Mouse (Mus musculus): ENCODE measurements around the gene Zfp617. TPM values are rescaled to one million over a fixed set of nuclear protein-coding genes. Genes with fewer than 3 reads are reported as not detected.
"Not testable (repeated sequence)": the region's sequence is repeated elsewhere in the genome, so short reads cannot be mapped to it uniquely, and the experiment has no call there.

Gene Zfp617
- total RNA-seq, 1 experiment from 2014 or later = 12.7 TPM

DNA sequence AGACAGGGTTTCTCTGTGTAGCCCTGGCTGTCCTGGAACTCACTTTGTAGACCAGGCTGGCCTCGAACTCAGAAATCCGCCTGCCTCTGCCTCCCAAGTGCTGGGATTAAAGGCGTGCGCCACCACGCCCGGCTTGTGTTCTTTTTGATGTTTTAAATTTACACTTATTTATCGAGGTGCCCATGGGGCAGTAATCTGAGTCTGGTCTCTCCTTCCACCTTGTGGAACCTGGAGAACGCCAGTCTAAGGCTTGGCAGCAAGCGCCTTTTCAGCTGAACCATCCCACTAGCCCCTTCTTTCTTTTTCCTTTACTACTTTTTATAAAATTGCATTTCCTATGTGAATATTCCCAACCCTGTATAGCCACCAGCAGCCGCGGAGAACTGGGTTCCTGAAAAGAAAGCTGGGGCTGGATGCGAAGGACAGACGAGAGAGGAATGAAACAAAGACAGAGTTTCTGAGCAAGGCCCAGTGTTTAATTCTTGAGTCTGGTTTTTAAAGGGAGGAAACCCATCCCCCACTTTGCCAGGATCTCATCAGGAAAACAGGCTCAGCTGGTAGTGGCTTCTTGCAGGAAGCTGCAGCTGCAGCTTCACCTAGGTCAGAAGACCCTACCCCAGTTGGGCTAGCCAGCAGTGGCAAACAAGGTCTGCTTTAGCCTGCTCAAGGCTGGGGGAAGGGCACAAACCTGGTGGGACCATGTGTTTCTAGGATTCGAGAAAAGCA lies 43.2 kb downstream of the Zfp617 start:
- no peak for ATAC-seq (replicated peaks; ENCODE audit: low read depth, poor library complexity, severe bottlenecking)

DNA sequence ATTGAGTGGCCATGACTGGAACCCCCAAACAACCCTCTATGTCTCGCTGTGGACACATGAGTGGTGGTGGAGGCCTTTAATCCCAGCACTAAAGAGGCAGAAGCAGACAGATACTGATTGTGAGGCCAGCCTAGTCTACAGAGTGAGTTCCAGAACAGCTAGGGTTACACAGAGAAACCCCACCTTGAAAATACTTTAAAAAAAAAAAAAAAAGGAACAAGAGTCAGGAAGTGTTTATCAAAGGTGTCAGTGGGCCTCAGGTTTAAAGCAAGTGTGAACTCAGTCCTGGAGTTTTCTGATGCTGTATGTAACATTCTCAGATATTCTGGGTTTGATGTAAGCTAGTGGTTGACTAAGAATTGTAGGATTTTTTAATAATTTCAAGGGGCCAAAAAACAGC lies 44.1 kb downstream of the Zfp617 start:
- no peak for ATAC-seq (replicated peaks; ENCODE audit: low read depth, poor library complexity, severe bottlenecking)

DNA sequence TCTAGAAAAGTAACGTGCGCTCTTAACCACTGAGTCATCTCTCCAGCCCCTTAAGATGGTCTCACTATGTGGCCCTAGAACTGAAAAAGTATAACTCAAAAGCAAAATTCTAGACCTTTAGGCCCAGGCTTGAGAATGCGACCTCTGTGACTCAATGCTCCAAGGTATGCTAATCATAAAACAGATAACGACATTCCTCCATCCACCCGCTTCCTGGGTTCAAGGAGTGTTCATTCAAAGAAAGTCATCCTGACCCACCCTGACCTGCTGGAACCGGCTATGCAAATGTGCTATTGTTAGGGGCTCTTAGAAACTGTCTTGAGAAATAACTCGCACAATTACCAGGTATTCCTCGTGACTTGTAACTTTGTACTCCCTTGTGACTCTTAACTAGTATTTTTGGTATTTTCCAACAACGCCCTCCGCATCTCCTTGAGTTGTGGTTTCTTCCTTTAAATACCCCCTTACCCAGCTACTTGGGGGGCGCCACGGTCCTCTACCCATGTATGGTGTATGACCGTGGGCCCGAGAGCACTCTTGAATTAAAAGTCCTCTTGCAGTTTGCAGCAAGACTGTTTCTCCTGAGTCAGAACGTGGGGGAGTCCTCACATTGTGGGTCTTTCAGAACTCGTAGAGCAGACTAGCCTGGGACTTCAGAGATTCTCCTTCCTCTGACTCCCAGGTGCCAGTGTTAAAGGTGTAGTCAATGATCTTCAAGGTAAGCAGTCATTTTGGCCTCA lies 44.7 kb downstream of the Zfp617 start:
- not testable (repeated sequence) for ATAC-seq (replicated peaks; ENCODE audit: low read depth, poor library complexity, severe bottlenecking)

DNA sequence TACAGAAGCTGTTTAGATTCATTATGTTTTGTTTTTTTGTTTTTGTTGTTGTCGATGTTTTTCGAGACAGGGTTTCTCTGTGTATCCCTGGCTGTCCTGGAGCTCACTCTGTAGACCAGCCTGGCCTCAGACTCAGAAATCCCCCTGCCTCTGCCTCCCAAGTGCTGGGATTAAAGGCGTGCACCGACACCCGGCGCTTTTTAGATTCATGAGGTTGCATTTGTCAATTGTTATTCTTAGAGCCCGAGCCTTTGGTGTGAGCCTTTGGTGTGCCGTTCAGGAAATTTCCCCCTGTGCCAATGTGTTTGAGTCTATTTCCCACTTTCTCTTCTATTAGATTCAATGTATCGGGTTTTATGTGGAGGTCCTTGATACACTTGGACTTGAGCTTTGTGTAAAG lies 46.2 kb downstream of the Zfp617 start:
- ATAC-seq (replicated peaks; ENCODE audit: low read depth, poor library complexity, severe bottlenecking) = no peak

DNA sequence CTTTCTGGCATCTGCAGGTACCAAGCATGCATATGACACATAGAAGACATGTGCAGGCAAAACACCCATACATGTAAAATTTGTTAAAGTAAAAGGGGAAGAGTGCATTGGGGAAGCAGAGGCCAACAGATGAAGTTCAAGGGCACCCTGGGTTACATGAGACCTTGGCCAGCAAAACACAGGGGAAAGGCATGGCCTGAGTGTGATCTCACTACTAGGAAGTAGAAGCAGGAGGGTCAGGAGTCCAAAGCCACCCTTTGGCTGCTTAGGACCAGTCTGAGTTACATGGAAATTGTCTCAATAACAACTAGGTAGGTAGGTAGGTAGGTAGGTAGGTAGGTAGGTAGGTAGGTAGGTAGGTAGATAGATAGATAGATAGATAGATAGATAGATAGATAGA lies 52.0 kb downstream of the Zfp617 start:
- no peak for ATAC-seq (replicated peaks; ENCODE audit: low read depth, poor library complexity, severe bottlenecking)

DNA sequence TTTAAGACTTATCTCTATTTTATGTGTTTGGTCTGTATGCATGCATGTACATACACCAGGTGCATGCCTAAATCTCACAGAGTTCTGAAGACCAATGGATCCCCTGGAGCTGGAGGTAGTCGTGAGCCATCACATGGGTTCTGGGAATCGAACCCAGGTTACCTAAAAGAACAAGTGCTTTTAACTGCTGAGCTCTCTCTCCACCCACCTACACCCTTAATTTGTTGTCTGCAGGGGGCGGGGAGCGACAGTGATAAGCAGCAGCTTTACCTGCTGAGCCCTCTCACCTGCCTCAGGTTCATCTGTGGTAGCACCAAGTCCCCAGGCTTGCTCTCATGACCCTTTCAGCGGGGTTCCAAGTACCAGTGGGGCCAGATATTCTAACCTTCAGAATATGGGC lies 53.4 kb downstream of the Zfp617 start:
- ATAC-seq (replicated peaks; ENCODE audit: low read depth, poor library complexity, severe bottlenecking) = no peak

DNA sequence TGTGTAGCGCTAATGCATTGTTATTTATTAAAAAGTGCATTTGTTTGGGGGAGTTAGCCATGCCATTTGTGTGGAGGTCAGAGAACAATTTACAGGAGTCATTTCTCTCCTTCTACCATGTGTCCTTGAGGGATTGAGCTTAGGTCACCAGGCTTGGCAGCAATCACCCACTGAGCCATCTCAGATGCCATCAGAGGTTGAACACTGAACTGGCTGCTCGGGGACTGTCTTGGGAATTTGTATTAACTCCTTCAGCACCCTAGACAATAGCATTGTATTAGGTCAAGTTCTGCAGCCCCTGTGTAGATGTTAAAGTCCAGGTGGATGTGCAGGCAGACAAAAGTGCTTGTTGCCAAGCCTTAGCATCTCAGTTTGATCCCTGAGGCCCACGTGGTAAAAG lies 55.6 kb downstream of the Zfp617 start:
- no peak for ATAC-seq (replicated peaks; ENCODE audit: low read depth, poor library complexity, severe bottlenecking)

DNA sequence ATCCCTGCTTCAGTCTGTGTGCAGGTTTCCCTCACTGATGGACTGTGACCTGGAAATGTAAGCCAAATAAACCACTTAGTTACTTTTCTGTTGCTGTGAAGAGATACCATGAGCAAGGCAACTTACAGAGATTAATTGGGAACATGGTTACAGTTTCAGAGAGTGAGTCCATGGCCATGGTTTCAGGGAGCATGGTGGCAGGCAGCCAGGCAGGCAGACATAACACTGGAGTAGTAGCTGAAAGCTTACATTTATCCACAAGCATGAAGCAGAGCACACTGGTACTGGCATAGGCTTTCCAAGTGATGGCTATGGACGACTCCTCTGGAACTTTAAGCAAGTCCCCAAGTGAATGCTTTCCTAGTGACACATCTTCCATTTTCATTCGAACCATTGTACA lies 56.7 kb downstream of the Zfp617 start:
- no peak for ATAC-seq (replicated peaks; ENCODE audit: low read depth, poor library complexity, severe bottlenecking)

DNA sequence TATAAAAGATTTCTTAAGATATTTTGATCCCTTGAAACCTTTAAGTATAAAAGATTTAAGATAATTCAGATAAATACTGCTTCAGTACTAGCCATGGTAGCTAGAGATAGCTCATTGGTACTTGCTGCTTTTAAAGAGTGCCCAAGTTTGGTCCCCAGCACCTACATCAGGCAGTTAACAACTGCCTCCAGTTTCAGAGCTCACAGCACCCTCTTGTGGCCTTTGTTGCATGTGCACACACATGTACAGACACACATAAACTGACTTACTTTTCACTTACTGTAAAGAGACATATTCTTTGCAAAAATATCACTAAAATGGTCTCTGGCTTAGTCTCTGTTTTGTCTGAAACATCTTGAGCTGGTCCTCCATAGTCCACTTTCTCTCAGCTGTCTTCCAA lies 58.0 kb downstream of the Zfp617 start:
- no peak for ATAC-seq (replicated peaks; ENCODE audit: low read depth, poor library complexity, severe bottlenecking)

DNA sequence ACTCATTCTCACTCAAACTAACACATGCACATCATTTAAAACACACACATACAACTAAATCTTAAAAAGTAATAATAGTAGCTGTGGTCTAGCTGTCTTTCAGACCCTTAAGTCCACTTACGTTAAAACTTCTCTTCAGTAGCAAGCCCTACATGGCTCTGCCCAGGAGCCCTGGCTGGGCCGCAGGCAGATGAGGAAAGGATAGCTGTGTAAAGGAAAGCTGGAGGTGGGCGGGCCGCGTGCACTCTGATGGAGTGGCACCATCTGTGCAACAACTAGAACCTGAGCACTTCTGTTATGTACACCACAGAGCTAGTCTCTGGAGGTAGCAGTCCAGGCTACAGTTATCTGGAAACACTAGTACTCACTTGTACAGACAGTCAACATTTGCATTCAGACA lies 58.8 kb downstream of the Zfp617 start:
- ATAC-seq (replicated peaks; ENCODE audit: low read depth, poor library complexity, severe bottlenecking) = no peak

DNA sequence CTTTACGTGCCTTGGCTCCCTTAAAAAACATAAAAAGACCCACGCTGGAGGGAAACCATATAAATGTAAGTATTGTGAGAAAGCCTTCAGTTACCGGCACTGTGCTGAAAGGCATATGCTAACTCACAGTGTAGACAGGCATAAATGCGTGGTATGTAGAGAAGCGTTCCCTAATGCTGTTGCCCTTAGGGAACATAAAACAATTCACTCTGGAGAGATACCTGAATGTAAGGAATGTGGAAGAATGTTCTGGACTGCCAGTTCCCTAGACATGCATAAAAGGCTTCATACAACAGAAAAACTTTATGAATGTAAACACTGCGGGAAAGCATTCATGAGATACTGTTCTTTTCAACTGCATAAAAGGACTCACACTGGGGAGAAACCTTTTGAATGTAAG lies 59.7 kb downstream of the Zfp617 start:
- ATAC-seq (replicated peaks; ENCODE audit: low read depth, poor library complexity, severe bottlenecking) = no peak

DNA sequence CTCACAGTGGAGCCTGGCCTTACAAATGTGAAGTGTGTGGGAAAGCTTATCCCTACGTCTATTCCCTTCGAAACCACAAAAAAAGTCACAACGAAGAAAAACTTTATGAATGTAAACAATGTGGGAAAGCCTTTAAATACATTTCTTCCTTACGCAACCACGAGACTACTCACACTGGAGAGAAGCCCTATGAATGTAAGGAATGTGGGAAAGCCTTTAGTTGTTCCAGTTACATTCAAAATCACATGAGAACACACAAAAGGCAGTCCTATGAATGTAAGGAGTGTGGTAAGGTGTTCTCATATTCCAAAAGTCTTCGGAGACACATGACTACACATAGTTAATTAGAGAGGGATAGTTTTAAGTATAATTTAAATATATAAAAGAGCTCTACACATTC lies 60.2 kb downstream of the Zfp617 start:
- ATAC-seq (replicated peaks; ENCODE audit: low read depth, poor library complexity, severe bottlenecking) = no peak

DNA sequence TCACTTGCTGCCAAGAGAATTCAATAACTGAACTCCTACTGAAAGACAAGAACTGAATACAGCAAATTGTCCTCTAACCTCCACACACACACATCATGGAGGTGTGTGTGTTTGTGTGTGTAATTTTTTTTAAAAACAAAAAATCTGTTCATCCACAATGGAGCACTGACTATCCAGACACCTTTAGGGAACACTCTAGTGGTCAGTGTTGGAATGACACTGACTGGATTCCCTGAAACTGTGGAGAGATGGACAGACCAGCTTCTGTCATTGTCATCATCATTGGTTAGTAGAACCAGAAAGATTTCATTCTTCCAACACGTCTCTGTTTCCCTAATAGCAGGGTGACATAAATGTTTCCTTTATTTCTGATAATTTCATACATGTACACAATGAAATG lies 63.5 kb downstream of the Zfp617 start:
- peak; percentile 60; the same call in 1 of the 2 replicates for ATAC-seq (replicated peaks; ENCODE audit: low read depth, poor library complexity, severe bottlenecking)

DNA sequence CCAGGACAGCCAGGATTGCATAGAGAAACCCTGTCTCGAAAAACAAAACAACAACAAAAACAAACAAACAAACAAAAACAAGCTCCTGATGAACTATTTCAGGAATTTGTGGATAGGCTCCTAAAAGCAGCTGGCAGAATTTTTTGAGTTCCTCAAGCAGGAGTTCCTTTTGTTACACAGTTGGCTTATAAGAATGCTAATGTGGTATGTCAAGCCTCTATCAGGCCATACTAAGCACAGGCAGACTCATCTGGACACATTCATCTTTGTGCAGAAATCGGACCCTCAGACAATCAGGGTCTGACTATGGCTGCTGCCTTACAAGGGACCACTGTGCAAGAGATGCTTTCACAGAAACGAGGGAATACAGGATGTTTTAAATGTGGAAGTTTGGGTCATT lies 65.8 kb downstream of the Zfp617 start:
- ATAC-seq (replicated peaks; ENCODE audit: low read depth, poor library complexity, severe bottlenecking) = no peak

DNA sequence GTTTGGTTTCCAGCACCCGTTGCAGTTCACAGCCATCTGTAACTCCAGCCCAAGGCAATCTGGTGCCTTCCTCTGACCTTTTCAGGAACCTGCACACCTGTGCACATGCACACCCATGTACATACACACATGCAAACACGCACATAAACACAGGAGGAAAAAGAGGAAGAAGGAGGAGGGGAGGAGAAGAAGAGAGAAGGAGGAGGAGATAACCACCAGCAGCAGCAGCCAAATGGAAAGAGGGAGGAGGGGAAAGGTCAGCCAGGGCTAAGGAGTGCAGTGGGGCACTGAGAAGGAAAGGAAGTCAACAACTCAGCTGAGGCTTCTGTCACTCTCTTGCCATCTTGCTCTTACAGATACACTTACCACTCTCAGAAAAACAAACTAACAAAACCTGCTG lies 72.6 kb downstream of the Zfp617 start:
- ATAC-seq (replicated peaks; ENCODE audit: low read depth, poor library complexity, severe bottlenecking) = peak; percentile 72

DNA sequence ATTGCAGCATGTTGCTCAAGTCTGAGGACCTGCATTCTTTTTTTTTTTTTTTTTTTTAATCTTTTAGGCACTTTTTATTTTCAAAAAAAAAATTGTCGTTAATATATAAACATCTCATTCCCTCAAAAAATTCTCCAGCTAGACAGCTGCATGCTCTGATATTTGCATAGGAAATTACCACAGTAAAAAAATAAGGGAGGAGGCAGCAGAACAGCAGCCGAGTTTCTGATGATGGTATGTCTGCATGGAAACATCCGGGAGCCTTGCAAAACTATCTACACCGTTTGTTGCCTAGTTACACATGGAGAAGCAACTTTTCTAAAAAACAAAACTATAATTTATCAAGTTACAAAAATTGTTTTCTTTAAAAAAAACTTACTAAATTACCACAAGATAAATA lies 73.0 kb downstream of the Zfp617 start:
- ATAC-seq (replicated peaks; ENCODE audit: low read depth, poor library complexity, severe bottlenecking) = no peak

Other genes starting within 250 kb of the Zfp617 start
- gene Unc13a, start 236.9 kb upstream of the Zfp617 start, total RNA-seq (2017) = 0.46 and 11.3 TPM in 2 replicates
- 9.4 and 14.1 TPM in 2 replicates for gene Jak3, start 232.3 kb upstream of the Zfp617 start, total RNA-seq (2017)
- gene Insl3, start 219.4 kb upstream of the Zfp617 start, total RNA-seq (2017) = 3.4 and 3.5 TPM in 2 replicates
- gene B3gnt3, start 206.8 kb upstream of the Zfp617 start, total RNA-seq (2017) = 0.23 TPM in 1 of 2 replicates, not detected in the other
- gene Fcho1, start 182.9 kb upstream of the Zfp617 start, total RNA-seq (2017) = 64.3 and 91.5 TPM in 2 replicates
- gene Zfp709, start 26.6 kb upstream of the Zfp617 start, total RNA-seq (2017) = 7.5 and 8.8 TPM in 2 replicates
- 8.7 and 8.8 TPM in 2 replicates for gene Zfp882, start within 50 bp of the Zfp617 start, total RNA-seq (2017)
- 21.8 and 35.5 TPM in 2 replicates for gene Zfp961, start 42.4 kb downstream of the Zfp617 start, total RNA-seq (2017)
- gene Cyp4f18, start 101.0 kb downstream of the Zfp617 start, total RNA-seq (2017) = 0.64 and 1.6 TPM in 2 replicates
- gene Olfr372, start 132.6 kb downstream of the Zfp617 start, total RNA-seq (2017) = not detected in 2 replicates
- gene Olfr373, start 174.5 kb downstream of the Zfp617 start, total RNA-seq (2017) = not detected in 2 replicates
- not detected in 2 replicates for gene Olfr374, start 198.4 kb downstream of the Zfp617 start, total RNA-seq (2017)
- gene Tpm4, start 226.3 kb downstream of the Zfp617 start, total RNA-seq (2017) = 77.0 and 102 TPM in 2 replicates